Mouse (Mus musculus) myocyte (in vitro differentiated cells): Measurements from ENCODE around the gene Serping1. TPM values are rescaled to one million over a fixed set of nuclear protein-coding genes. Genes with fewer than 3 reads are reported as not detected.

Experiments
- H3K27me3 ChIP-seq: one replicate; pipeline ENCODE4 v1.6.1; 2011; ENCODE audit not compliant: control insufficient read depth, insufficient read depth, insufficient read length
- H3K36me3 ChIP-seq: one replicate; pipeline ENCODE4 v1.6.1; 2011; ENCODE audit not compliant: control insufficient read depth, insufficient read depth
- H3K4me2 ChIP-seq: one replicate; pipeline ENCODE4 v1.6.1; 2011; ENCODE audit warnings: low read depth, control low read depth
- H3K4me3 ChIP-seq: one replicate; pipeline ENCODE4 v1.5.1; 2011; ENCODE audit warnings: mild to moderate bottlenecking, control low read depth, moderate library complexity
- H3K79me2 ChIP-seq: one replicate; pipeline ENCODE4 v1.6.1; 2011; ENCODE audit not compliant: control insufficient read depth, insufficient read depth
- H3ac ChIP-seq: one replicate; pipeline ENCODE4 v1.6.1; 2011; ENCODE audit not compliant: control insufficient read depth, insufficient read length
- CEBPB ChIP-seq: IDR thresholded peaks from 2 replicates; pipeline ENCODE4 v1.6.1; 2011; ENCODE audit warnings: mild to moderate bottlenecking, moderate library complexity; ENCODE audit not compliant: poor library complexity, insufficient read depth, severe bottlenecking
- E2F4 ChIP-seq: IDR thresholded peaks from one replicate; pipeline ENCODE4 v1.6.1; 2011; ENCODE audit warnings: mild to moderate bottlenecking, control low read depth, moderate library complexity; ENCODE audit not compliant: insufficient read depth
- MAX ChIP-seq: IDR thresholded peaks from one replicate; pipeline ENCODE4 v1.6.1; 2011; ENCODE audit warnings: low read depth, mild to moderate bottlenecking, control low read depth
- MYOD1 ChIP-seq, 3 experiments: IDR thresholded peaks; one replicate each; pipeline ENCODE4 v1.6.1; 2011; ENCODE audit warnings: control low read depth in 2 of 3, low read depth in 2 of 3, mild to moderate bottlenecking in 2 of 3, moderate library complexity in 1 of 3; ENCODE audit not compliant: insufficient read length in 2 of 3, control insufficient read depth in 1 of 3
- MYOG ChIP-seq, 3 experiments: IDR thresholded peaks; one replicate each; pipeline ENCODE4 v1.6.1; 2011; ENCODE audit warnings: control low read depth in 2 of 3, low read depth in 2 of 3, mild to moderate bottlenecking in 2 of 3; ENCODE audit not compliant: insufficient read length in 2 of 3, control insufficient read depth in 1 of 3, insufficient read depth in 1 of 3
- POLR2A ChIP-seq: IDR thresholded peaks from one replicate; pipeline ENCODE4 v1.6.1; 2011; ENCODE audit warnings: low read depth, mild to moderate bottlenecking, control low read depth, moderate library complexity; ENCODE audit not compliant: insufficient read length
- POLR2AphosphoS2 ChIP-seq: IDR thresholded peaks from one replicate; pipeline ENCODE4 v1.6.1; 2011; ENCODE audit warnings: low read depth, control low read depth; ENCODE audit not compliant: insufficient read length
- REST ChIP-seq: IDR thresholded peaks from one replicate; pipeline ENCODE4 v1.6.1; 2011; ENCODE audit warnings: mild to moderate bottlenecking, control low read depth, moderate library complexity; ENCODE audit not compliant: insufficient read depth, insufficient read length
- SRF ChIP-seq: IDR thresholded peaks from one replicate; pipeline ENCODE4 v1.6.1; 2011; ENCODE audit warnings: low read depth; ENCODE audit not compliant: control insufficient read depth, insufficient read length
- TCF12 ChIP-seq: IDR thresholded peaks from one replicate; pipeline ENCODE4 v1.6.1; 2011; ENCODE audit warnings: mild to moderate bottlenecking, control low read depth; ENCODE audit not compliant: poor library complexity, insufficient read depth, severe bottlenecking
- TCF3 ChIP-seq: IDR thresholded peaks from one replicate; pipeline ENCODE4 v1.6.1; 2011; ENCODE audit warnings: low read depth, control low read depth; ENCODE audit not compliant: insufficient read length
- USF1 ChIP-seq: IDR thresholded peaks from one replicate; pipeline ENCODE4 v1.6.1; 2011; ENCODE audit warnings: low read depth, mild to moderate bottlenecking, control low read depth, moderate library complexity
- polyA plus RNA-seq: library from polyadenylated mRNA; unstranded; fragments of >200 nt; fragmentation: generic; extraction: Trizol; gene quantifications from one replicate; pipeline ENCODE4 v1.2.1, GENCODE M21; 2012; ENCODE audit warnings: missing spikeins

The Serping1 gene
- polyA plus RNA-seq, 1 experiment, result 0.62 TPM

DNA sequence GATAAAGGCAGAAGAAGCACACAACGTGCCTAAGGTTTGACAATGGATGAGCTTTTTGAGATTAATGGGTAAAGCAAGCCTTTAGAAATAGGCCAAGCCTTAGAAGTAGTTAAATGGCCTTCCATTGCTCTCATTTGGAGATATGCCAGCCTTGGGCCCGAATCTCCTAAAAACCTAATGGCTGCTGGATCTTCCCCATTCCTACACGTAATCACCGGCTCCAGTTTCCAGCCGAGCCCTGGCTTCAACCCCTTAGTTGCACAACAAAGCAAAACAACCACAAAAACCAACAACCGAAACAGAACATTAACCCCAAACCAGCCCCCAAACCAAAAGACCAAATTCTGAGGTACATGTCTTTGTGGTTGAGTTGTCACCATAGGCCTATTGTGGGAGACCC is 421 bp upstream of the Serping1 start:
- Histone ChIP-seq H3K79me2 (no peaks in the 10 kb centered on the region), H3K36me3 (no peaks in the 10 kb centered on the region), H3K27me3 (no peaks in the 10 kb centered on the region), H3K4me2 (no peak overlapping the region), H3K4me3 (no peak overlapping the region), H3ac (no peak overlapping the region)
- no peak for TF ChIP-seq E2F4
- no peak for TF ChIP-seq MAX
- no peak for TF ChIP-seq CEBPB
- TF ChIP-seq TCF3, result no peak
- no peak for TF ChIP-seq POLR2A
- TF ChIP-seq TCF12, result no peak
- no peak for TF ChIP-seq MYOG (IDR thresholded peaks at IDR 0.05; ENCODE audit: control insufficient read depth in 1 of 3, insufficient read depth in 1 of 3, insufficient read length in 2 of 3, low read depth in 2 of 3)
- TF ChIP-seq POLR2AphosphoS2, result no peak
- TF ChIP-seq MYOD1 (IDR thresholded peaks at IDR 0.05; ENCODE audit: control insufficient read depth in 1 of 3, insufficient read length in 2 of 3, low read depth in 2 of 3), result no peak
- TF ChIP-seq REST, result no peak

DNA sequence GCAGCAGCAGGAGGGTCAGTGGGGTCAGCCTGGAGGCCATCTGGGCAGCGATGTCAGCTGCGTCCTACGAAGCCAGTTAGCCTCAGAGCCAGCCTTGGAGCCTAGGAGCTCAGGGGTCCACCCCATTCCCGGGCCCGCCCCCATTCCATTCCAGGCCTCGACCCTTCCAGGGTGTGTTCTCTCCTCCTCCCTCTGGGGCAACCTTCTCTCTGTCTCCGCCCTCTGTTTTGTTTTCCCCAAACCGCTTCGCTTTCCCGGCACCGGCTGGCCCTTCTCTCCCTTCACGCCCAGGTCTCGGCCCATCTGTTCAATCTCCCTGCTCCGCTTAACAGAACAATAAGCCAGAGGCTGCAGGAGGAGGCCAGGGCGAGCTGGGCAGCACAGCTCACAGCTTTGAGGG is 493 bp downstream of the Serping1 start:
- Histone ChIP-seq H3K4me2 (no peak overlapping the region), H3K36me3 (no peaks in the 10 kb centered on the region), H3ac (no peak overlapping the region), H3K4me3 (no peak overlapping the region), H3K27me3 (no peaks in the 10 kb centered on the region), H3K79me2 (no peaks in the 10 kb centered on the region)
- TF ChIP-seq MAX, result no peak
- TF ChIP-seq CEBPB, result no peak
- no peak for TF ChIP-seq MYOD1 (IDR thresholded peaks at IDR 0.05; ENCODE audit: control insufficient read depth in 1 of 3, insufficient read length in 2 of 3, low read depth in 2 of 3)
- TF ChIP-seq MYOG (IDR thresholded peaks at IDR 0.05; ENCODE audit: control insufficient read depth in 1 of 3, insufficient read depth in 1 of 3, insufficient read length in 2 of 3, low read depth in 2 of 3), result no peak
- TF ChIP-seq TCF12, result no peak
- no peak for TF ChIP-seq E2F4
- no peak for TF ChIP-seq TCF3
- no peak for TF ChIP-seq POLR2AphosphoS2
- no peak for TF ChIP-seq SRF
- TF ChIP-seq USF1, result no peak
- no peak for TF ChIP-seq POLR2A

DNA sequence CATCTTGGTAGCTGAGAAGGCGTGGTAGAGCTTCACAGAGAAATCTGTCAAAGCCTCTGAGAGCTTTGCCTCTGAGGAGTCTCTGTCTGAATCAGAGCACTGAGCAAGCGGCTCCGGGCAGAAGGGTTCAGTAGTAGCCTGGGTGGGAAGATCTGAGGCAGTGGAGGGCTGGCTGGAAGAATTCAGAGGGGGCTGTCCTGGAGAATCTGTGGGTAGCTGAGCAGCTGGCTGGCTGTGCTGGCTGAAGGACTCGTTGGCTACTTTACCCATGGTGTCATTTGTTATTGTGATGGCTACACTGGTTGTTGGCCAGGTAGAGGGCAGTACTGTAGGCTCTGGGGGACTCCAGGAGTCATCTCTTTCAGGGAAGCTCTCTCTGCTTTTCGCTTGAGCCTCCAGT is 2.0 kb downstream of the Serping1 start:
- H3ac ChIP-seq, result no peak overlapping the region
- no peaks in the 10 kb centered on the region for H3K79me2 ChIP-seq
- H3K4me3 ChIP-seq, result no peak overlapping the region
- TF ChIP-seq MAX, result no peak
- no peak for TF ChIP-seq REST
- no peak for TF ChIP-seq POLR2AphosphoS2
- TF ChIP-seq POLR2A, result no peak
- H3K4me2 ChIP-seq, result peak overlapping the region; percentile 32
- H3K36me3 ChIP-seq, result no peaks in the 10 kb centered on the region
- no peaks in the 10 kb centered on the region for H3K27me3 ChIP-seq

DNA sequence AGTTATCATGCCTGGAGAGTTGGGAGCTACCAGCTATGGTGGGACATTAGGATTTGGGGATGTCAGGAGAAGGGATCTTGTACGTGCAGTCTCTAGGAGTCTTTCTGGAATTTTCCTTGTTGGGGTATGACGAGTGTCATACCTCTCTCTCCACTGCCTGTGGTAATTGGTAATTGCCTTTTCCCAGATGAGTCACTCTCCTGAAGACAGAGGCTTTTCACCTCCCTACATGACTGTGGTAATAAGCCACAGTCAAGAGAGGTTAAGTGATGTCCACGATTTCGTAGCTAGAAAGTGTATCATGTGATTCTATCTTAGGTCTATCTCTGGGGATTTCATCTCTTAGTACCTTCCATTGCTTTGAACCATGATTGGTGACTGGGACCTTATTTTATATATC is 2.8 kb downstream of the Serping1 start:
- TF ChIP-seq E2F4 (no peak), MAX (no peak), USF1 (no peak), POLR2AphosphoS2 (no peak), POLR2A (no peak), TCF3 (no peak), TCF12 (no peak), CEBPB (no peak), SRF (no peak), REST (no peak), MYOD1 (IDR thresholded peaks at IDR 0.05; ENCODE audit: control insufficient read depth in 1 of 3, insufficient read length in 2 of 3, low read depth in 2 of 3) (no peak), MYOG (IDR thresholded peaks at IDR 0.05; ENCODE audit: control insufficient read depth in 1 of 3, insufficient read depth in 1 of 3, insufficient read length in 2 of 3, low read depth in 2 of 3) (no peak)
- no peaks in the 10 kb centered on the region for H3K27me3 ChIP-seq
- H3K4me3 ChIP-seq, result no peak overlapping the region
- H3K36me3 ChIP-seq, result no peaks in the 10 kb centered on the region
- no peaks in the 10 kb centered on the region for H3K79me2 ChIP-seq
- H3ac ChIP-seq, result no peak overlapping the region
- peak overlapping the region; percentile 32 for H3K4me2 ChIP-seq

DNA sequence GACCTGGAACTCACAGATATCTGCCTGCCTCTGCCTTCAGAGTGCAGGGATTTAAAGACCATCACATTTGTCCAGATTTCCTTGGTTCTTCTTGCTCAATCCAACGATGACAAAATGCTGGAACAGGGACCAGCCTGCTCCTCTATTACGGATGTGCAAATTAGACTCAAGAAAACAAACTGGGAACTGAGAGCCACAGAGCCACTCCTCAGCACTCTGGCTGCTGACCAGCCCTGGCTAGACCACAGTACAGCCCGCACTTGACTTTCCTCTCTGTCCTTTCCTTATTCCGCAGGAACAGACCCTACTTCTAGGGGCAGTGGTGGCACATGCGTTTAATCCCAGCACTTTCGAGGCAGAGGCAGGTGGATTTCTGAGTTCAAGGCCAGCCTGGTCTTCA is 4.7 kb downstream of the Serping1 start:
- Histone ChIP-seq H3K27me3 (no peaks in the 10 kb centered on the region), H3K79me2 (no peaks in the 10 kb centered on the region), H3K36me3 (no peaks in the 10 kb centered on the region), H3K4me3 (no peak overlapping the region), H3ac (no peak overlapping the region), H3K4me2 (no peak overlapping the region)
- no peak for TF ChIP-seq MYOG (IDR thresholded peaks at IDR 0.05; ENCODE audit: control insufficient read depth in 1 of 3, insufficient read depth in 1 of 3, insufficient read length in 2 of 3, low read depth in 2 of 3)
- TF ChIP-seq E2F4, result no peak
- TF ChIP-seq POLR2AphosphoS2, result no peak
- no peak for TF ChIP-seq POLR2A
- TF ChIP-seq SRF, result no peak
- TF ChIP-seq MAX, result no peak
- TF ChIP-seq TCF3, result no peak
- no peak for TF ChIP-seq USF1
- TF ChIP-seq MYOD1 (IDR thresholded peaks at IDR 0.05; ENCODE audit: control insufficient read depth in 1 of 3, insufficient read length in 2 of 3, low read depth in 2 of 3), result no peak
- TF ChIP-seq TCF12, result no peak
- no peak for TF ChIP-seq REST
- no peak for TF ChIP-seq CEBPB
